Mouse (Mus musculus): ENCODE results near the gene Prmt2. TPM values are rescaled to one million over a fixed set of nuclear protein-coding genes. Genes with fewer than 3 reads are reported as not detected.

Gene Prmt2
- polyA plus RNA-seq, 1 experiment from 2014 or later: 28.0 TPM

- no peak for TF ChIP-seq EP300 (optimal IDR thresholded peaks at IDR 0.05)
- peak; percentile 68 for TF ChIP-seq CTCF (IDR thresholded peaks at IDR 0.05; ENCODE audit: low read depth)
- H3K36me3 ChIP-seq (ENCODE audit: control insufficient read depth, insufficient read depth, low read length): peaks cover 7% of the 10 kb centered on the region
- no peak overlapping the region for H3K4me2 ChIP-seq (replicated peaks; ENCODE audit: low read depth)
- H3K27me3 ChIP-seq (ENCODE audit: control insufficient read depth, insufficient read depth, low read length): no peaks in the 10 kb centered on the region
- no peak overlapping the region for H3K27ac ChIP-seq (replicated peaks)
- no peak for DNase-seq (ENCODE audit: low spot score)
- no peaks in the 10 kb centered on the region for H3K4me1 ChIP-seq (replicated peaks; ENCODE audit: control insufficient read depth, insufficient read depth)
- no peaks in the 10 kb centered on the region for H3K9me3 ChIP-seq (ENCODE audit: control insufficient read depth, low read length)
- 41% methylated on average over 11 of the region's 11 CpGs for WGBS
- no peak overlapping the region for H3K9ac ChIP-seq (ENCODE audit: low read length)
- ATAC-seq (ENCODE audit: low FRiP score, low TSS enrichment): no peak
- H3K4me3 ChIP-seq (ENCODE audit: low read depth, low read length): no peak overlapping the region
Measured at GRCm38 (mm10) chr10:76260358-76261059, 22.8 kb upstream of the Prmt2 start.

- DNase-seq (ENCODE audit: low spot score) (no peak), ATAC-seq (ENCODE audit: low FRiP score, low TSS enrichment) (no peak)
- H3K4me2 ChIP-seq (replicated peaks; ENCODE audit: low read depth): no peak overlapping the region
- H3K27ac ChIP-seq (replicated peaks): no peak overlapping the region
- H3K27me3 ChIP-seq (ENCODE audit: control insufficient read depth, insufficient read depth, low read length): no peaks in the 10 kb centered on the region
- H3K36me3 ChIP-seq (ENCODE audit: control insufficient read depth, insufficient read depth, low read length): no peaks in the 10 kb centered on the region
- no peaks in the 10 kb centered on the region for H3K4me1 ChIP-seq (replicated peaks; ENCODE audit: control insufficient read depth, insufficient read depth)
- no peak overlapping the region for H3K4me3 ChIP-seq (ENCODE audit: low read depth, low read length)
- TF ChIP-seq CTCF (IDR thresholded peaks at IDR 0.05; ENCODE audit: low read depth) (no peak), EP300 (optimal IDR thresholded peaks at IDR 0.05) (no peak)
- 75% methylated on average over 18 of the region's 18 CpGs for WGBS
- H3K9ac ChIP-seq (ENCODE audit: low read length): no peak overlapping the region
- no peaks in the 10 kb centered on the region for H3K9me3 ChIP-seq (ENCODE audit: control insufficient read depth, low read length)
Measured at GRCm38 (mm10) chr10:76259566-76260232, 22.0 kb upstream of the Prmt2 start.

GRCm38 (mm10) chr10:76257719-76258390 lies 20.2 kb upstream of the Prmt2 start:
- H3K4me3 ChIP-seq (ENCODE audit: low read depth, low read length): no peak overlapping the region
- H3K4me1 ChIP-seq (replicated peaks; ENCODE audit: control insufficient read depth, insufficient read depth): 0 out of 2 replicates have a peak, but pooled peaks cover 2% of the 10 kb centered on the region
- peak; percentile 77 for DNase-seq (ENCODE audit: low spot score)
- no peak overlapping the region for H3K4me2 ChIP-seq (replicated peaks; ENCODE audit: low read depth)
- ATAC-seq (ENCODE audit: low FRiP score, low TSS enrichment): peak; percentile 68
- WGBS: 58% methylated on average over 12 of the region's 12 CpGs
- peak overlapping the region; percentile 24; the same call in 1 of the 2 replicates for H3K27ac ChIP-seq (replicated peaks)
- no peaks in the 10 kb centered on the region for H3K9me3 ChIP-seq (ENCODE audit: control insufficient read depth, low read length)
- no peaks in the 10 kb centered on the region for H3K36me3 ChIP-seq (ENCODE audit: control insufficient read depth, insufficient read depth, low read length)
- no peak for TF ChIP-seq CTCF (IDR thresholded peaks at IDR 0.05; ENCODE audit: low read depth)
- TF ChIP-seq EP300 (optimal IDR thresholded peaks at IDR 0.05): no peak
- H3K9ac ChIP-seq (ENCODE audit: low read length): no peak overlapping the region
- H3K27me3 ChIP-seq (ENCODE audit: control insufficient read depth, insufficient read depth, low read length): no peaks in the 10 kb centered on the region

GRCm38 (mm10) chr10:76257231-76257630 lies 19.6 kb upstream of the Prmt2 start:
- DNase-seq (ENCODE audit: low spot score) (no peak), ATAC-seq (ENCODE audit: low FRiP score, low TSS enrichment) (no peak)
- 0 out of 2 replicates have a peak, but pooled peaks cover 2% of the 10 kb centered on the region for H3K4me1 ChIP-seq (replicated peaks; ENCODE audit: control insufficient read depth, insufficient read depth)
- no peaks in the 10 kb centered on the region for H3K36me3 ChIP-seq (ENCODE audit: control insufficient read depth, insufficient read depth, low read length)
- H3K27ac ChIP-seq (replicated peaks): no peak overlapping the region
- no peaks in the 10 kb centered on the region for H3K9me3 ChIP-seq (ENCODE audit: control insufficient read depth, low read length)
- 85% methylated on average over 7 of the region's 7 CpGs for WGBS
- no peak overlapping the region for H3K4me2 ChIP-seq (replicated peaks; ENCODE audit: low read depth)
- no peaks in the 10 kb centered on the region for H3K27me3 ChIP-seq (ENCODE audit: control insufficient read depth, insufficient read depth, low read length)
- no peak overlapping the region for H3K4me3 ChIP-seq (ENCODE audit: low read depth, low read length)
- no peak overlapping the region for H3K9ac ChIP-seq (ENCODE audit: low read length)
- TF ChIP-seq CTCF (IDR thresholded peaks at IDR 0.05; ENCODE audit: low read depth): no peak
- TF ChIP-seq EP300 (optimal IDR thresholded peaks at IDR 0.05): no peak

- Histone ChIP-seq H3K36me3 (ENCODE audit: control insufficient read depth, insufficient read depth, low read length) (no peaks in the 10 kb centered on the region), H3K4me3 (ENCODE audit: low read depth, low read length) (no peak overlapping the region), H3K27ac (replicated peaks) (no peak overlapping the region), H3K4me2 (replicated peaks; ENCODE audit: low read depth) (no peak overlapping the region), H3K27me3 (ENCODE audit: control insufficient read depth, insufficient read depth, low read length) (no peaks in the 10 kb centered on the region), H3K9ac (ENCODE audit: low read length) (no peak overlapping the region), H3K4me1 (replicated peaks; ENCODE audit: control insufficient read depth, insufficient read depth) (0 out of 2 replicates have a peak, but pooled peaks cover 2% of the 10 kb centered on the region), H3K9me3 (ENCODE audit: control insufficient read depth, low read length) (no peaks in the 10 kb centered on the region)
- ATAC-seq (ENCODE audit: low FRiP score, low TSS enrichment) (no peak), DNase-seq (ENCODE audit: low spot score) (no peak)
- TF ChIP-seq CTCF (IDR thresholded peaks at IDR 0.05; ENCODE audit: low read depth): no peak
- TF ChIP-seq EP300 (optimal IDR thresholded peaks at IDR 0.05): no peak
- 62% methylated on average over 6 of the region's 6 CpGs for WGBS
Measured at GRCm38 (mm10) chr10:76255617-76256016, 18.0 kb upstream of the Prmt2 start.

Data from stomach, postnatal 0 days (tissue).